Mouse (Mus musculus) natural killer cell, adult 2 months (primary cell): ENCODE measurements around the gene Fbxl19.
"Not testable (repeated sequence)": the region's sequence is repeated elsewhere in the genome, so short reads cannot be mapped to it uniquely, and the experiment has no call there.

Experiments used
- DNase-seq, 2 experiments: peaks; one replicate each; pipeline ENCODE4 v3.0.0; 2022; ENCODE audit warnings: low spot score in 2 of 2

Gene Fbxl19

GRCm38 (mm10) chr7:127768346-127768996 lies 24.1 kb downstream of the Fbxl19 start:
- DNase-seq = no peak

GRCm38 (mm10) chr7:127768997-127769593 lies 24.8 kb downstream of the Fbxl19 start:
- DNase-seq = peak in 1 of 2 experiments; percentile 39

- DNase-seq = peak; percentile 68 to 80
Measured at GRCm38 (mm10) chr7:127769651-127770038, 25.3 kb downstream of the Fbxl19 start, which contains the start of gene Orai3. Gene Orai3, plus strand, starts transcription at chr7:127769815.

GRCm38 (mm10) chr7:127770039-127770905 lies 25.9 kb downstream of the Fbxl19 start:
- DNase-seq = no peak

- DNase-seq = no peak
Measured at GRCm38 (mm10) chr7:127771262-127771661, 26.9 kb downstream of the Fbxl19 start.

- no peak for DNase-seq
Measured at GRCm38 (mm10) chr7:127772080-127772479, 27.7 kb downstream of the Fbxl19 start.

GRCm38 (mm10) chr7:127772557-127772956 lies 28.2 kb downstream of the Fbxl19 start:
- DNase-seq = no peak

GRCm38 (mm10) chr7:127773664-127774384 lies 29.5 kb downstream of the Fbxl19 start:
- peak; percentile 62 to 72 for DNase-seq

- DNase-seq = not testable (repeated sequence)
Measured at GRCm38 (mm10) chr7:127775837-127776236, 31.5 kb downstream of the Fbxl19 start.

- peak; percentile 73 to 78 for DNase-seq
Measured at GRCm38 (mm10) chr7:127776426-127776825, 32.1 kb downstream of the Fbxl19 start, which contains the start of gene Setd1a. Gene Setd1a, plus strand, starts transcription at chr7:127776670.

GRCm38 (mm10) chr7:127776878-127777473 lies 32.6 kb downstream of the Fbxl19 start:
- peak; percentile 96 to 97 for DNase-seq

GRCm38 (mm10) chr7:127777474-127778266 lies 33.3 kb downstream of the Fbxl19 start:
- no peak for DNase-seq

- DNase-seq = no peak
Measured at GRCm38 (mm10) chr7:127778350-127778749, 34.0 kb downstream of the Fbxl19 start.

GRCm38 (mm10) chr7:127785308-127785707 lies 41.0 kb downstream of the Fbxl19 start, which contains the start of gene Gm49388:
Gene Gm49388, plus strand, starts transcription at chr7:127785608.
- DNase-seq = no peak

- no peak for DNase-seq
Measured at GRCm38 (mm10) chr7:127797076-127797845, 52.9 kb downstream of the Fbxl19 start.

- no peak for DNase-seq
Measured at GRCm38 (mm10) chr7:127798591-127798990, 54.2 kb downstream of the Fbxl19 start.

- no peak for DNase-seq
Measured at GRCm38 (mm10) chr7:127799211-127799610, 54.9 kb downstream of the Fbxl19 start.

GRCm38 (mm10) chr7:127799738-127800137 lies 55.4 kb downstream of the Fbxl19 start:
- DNase-seq = no peak

GRCm38 (mm10) chr7:127800435-127801009 lies 56.2 kb downstream of the Fbxl19 start, which contains the start of gene Hsd3b7:
Gene Hsd3b7, plus strand, starts transcription at chr7:127800604.
- peak; percentile 57 to 77 for DNase-seq
